Mouse (Mus musculus) layer of hippocampus, adult 9-11 months (tissue): ENCODE results near the gene Plac1.
A peak's percentile ranks its signal among the peaks of the same experiment; 100 is the strongest.

ENCODE experiments used
- DNase-seq: peaks from one replicate; pipeline ENCODE4 v3.0.0; 2022

The Plac1 gene

GRCm38 (mm10) chrX:53099951-53100350, 140.0 kb downstream of the Plac1 start:
- no peak for DNase-seq

DNA sequence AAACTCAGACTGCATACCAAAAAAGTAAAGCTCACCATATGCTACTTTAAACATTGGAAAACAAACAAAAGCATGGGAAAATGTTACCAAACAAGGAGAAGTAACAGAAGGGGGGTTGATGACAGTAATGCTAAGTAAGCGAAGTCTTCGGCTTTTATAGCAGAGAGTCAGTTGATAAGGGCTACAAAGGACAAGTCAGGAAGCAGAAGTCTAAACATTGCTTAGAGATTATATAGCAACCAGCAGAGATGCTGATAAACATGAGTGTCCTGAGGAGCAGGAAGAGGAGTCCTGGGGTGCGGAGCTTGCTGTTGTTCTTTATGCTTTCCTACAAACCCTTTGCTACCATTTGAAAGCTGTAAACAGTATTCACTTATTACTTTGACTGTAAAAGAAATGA, 140.6 kb downstream of the Plac1 start:
- no peak for DNase-seq

- DNase-seq: no peak
Measured at GRCm38 (mm10) chrX:53098293-53098692, 141.6 kb downstream of the Plac1 start.

GRCm38 (mm10) chrX:53097786-53098185, 142.1 kb downstream of the Plac1 start:
- no peak for DNase-seq

- no peak for DNase-seq
Measured at GRCm38 (mm10) chrX:53093381-53093780, 146.5 kb downstream of the Plac1 start.

- DNase-seq: no peak
Measured at GRCm38 (mm10) chrX:53088663-53089292, 151.1 kb downstream of the Plac1 start.

DNA sequence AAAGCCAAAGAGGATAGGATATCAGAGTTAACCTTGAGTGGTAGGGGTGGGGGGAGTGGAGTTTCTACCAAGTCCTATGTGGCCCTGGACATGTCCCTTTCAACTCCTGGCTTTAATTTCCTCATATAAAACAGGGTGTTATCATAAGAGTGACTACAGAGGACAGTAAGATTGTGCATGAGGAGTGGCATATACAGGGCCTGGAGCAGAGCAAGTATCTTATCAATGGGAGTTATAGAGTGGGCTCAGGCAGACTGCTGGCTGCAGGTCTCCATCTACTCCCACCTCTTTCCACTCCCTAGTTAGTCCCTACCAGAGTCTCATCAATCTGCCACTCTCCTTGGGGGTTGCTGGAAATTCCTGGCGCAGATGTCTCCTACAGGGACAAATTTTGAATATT, 152.7 kb downstream of the Plac1 start:
- DNase-seq: no peak

GRCm38 (mm10) chrX:53085559-53085958, 154.4 kb downstream of the Plac1 start:
- no peak for DNase-seq

- DNase-seq: no peak
Measured at GRCm38 (mm10) chrX:53064406-53064805, 175.5 kb downstream of the Plac1 start.

DNA sequence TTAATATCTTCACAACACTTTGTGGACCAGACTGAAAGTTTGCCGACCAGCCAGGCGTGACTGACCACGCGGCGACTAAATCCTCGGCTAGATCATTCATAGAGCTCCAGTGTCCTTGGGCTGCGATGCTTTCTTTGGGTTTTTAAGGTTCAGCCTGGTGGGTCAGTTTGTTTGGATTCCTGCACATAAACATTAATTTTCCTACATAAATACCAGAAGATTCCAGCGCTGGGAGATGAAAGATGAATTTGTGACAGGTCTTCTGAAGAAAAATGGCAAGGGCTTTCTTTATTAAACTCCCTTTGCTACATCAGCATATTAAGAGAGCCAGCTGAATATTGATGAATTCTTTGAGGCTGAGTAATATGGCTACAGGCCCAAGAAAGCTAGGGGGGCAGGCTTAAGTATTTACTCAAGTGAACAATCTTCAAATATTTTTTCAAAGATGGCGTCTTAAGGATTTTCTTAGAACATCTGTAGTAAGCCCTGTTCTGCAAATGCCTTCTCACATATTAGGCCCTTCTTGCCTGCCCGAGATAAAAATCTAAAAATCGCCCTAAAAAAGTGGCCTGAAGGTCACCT, 180.4 kb downstream of the Plac1 start:
- no peak for DNase-seq

DNA sequence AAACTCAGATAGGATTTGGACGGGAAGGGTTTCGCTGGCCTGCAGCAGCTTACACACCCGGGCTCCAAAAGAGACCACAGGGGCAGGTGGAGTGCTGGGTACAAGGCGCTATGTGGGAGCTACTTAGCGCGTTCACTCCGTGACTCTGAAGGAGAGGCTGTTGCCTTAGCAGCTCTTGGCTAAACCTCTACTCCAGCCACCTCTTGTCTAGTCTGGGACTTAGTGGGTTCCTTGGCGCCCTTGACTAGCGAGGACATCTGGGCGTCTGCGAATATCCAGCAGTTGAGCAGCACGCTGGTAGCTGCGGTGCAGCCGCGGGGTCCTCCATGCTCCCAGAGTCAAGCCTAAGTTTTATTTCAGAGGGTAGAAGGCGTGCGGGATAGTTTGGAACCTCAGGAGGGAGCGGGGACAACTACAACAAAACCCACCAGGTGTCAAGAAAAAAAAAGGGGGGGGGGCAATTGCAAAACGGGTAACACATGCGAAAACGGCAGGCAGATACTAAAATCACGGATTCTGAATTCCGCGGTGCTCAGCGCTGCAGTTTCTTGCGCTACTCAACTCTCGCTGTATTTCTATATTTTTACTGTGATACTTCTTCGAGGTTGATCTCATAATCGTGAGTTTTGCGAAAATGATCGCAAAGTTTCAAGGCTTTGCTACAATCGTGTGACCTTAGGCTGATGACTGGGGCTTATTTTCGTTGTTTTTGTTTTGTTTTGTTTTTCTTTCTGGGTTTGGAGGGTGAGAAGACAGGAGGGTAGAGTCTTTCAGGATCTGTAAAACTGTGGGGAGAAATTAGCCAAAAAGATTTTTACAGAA, 181.2 kb downstream of the Plac1 start:
- no peak for DNase-seq

DNA sequence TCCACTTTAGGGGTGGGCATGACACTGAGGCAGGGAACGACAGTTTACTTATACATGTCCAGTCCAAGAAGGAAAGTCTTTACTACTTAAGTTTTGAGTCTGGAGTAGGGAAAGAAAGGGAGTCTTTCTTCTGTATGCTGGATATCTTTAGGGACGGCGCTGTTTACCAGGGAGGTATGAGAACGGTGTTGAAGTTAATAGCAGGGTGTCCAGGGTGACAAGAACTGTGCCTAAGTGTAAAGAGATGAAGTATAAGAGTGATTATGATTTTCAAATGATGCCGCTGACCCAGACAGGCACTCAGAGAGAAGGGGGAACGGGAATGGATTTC, 182.2 kb downstream of the Plac1 start:
- DNase-seq: no peak

DNA sequence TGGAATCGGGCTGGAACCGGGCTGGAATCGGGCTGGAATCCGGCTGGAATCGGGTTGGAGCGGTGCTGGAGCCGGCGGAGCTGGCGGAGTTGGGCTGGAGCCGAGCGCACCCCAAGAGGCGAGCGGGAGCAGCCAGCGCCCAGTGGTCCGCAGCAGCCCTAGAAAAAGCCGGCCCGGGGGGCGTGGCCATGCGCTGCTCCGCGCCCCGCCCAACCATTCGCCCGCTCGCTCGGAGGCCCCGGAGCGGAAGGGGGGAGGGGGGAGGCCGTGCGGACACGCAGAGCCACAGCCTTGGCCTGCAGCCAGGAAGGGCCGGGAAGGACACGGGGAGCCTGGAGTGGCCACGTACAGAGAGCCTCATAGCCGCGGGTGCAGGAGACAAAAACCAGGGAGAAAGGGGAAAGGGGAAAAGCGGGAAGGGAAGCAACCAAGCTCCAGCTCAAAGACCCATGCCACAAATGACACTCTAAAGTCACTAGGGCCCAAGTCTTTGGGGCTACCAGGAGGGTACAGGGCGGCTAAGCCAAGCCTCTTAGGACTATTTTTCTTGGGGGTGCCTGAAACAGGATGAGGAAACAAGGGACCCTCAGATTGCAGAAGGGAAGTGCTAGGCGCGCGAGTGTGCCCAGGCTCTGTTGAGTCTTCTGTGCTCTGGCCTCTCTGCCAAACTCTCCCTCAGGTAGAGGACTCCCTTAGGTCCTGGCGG, 182.7 kb downstream of the Plac1 start:
- DNase-seq: peak; percentile 44

DNA sequence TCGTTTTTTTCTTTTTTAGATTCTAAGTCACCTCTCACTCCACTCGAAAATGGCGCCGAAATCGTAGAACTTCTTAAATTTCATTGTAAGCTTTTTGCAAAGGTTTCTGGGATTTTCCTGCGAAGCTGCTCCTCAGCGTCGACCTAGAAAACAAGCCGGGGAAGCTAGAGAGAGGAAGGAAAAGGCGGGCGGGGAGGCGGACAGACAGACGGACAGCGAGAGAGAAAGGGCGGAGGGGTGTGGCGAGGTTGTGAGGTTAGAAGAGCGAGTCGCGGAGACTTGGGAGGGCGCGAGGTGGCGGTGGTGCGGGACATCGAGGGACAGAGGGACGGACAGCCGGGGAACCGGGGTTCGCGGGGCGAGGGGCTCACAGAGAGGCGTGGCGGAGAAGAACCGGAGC, 183.3 kb downstream of the Plac1 start:
- DNase-seq: no peak

DNA sequence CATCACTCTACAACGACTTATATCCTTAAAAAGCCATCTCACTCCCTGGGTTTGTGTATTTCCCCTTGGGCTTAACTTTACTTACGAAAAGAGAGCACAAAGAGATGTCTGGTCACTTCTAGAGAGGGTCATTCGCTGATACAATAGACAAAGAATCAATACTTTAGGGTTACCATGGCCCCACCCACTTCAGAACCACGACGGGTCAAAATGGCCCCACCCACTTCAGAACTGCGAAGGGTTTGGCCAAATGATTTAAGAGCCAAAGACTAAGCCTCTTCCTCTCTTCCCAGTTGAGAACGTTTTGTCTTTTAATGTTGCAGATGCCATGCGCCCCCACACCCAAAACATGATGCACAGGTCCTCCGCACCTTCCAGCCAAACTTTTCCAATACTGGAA, 184.1 kb downstream of the Plac1 start:
- DNase-seq: no peak

GRCm38 (mm10) chrX:53053885-53054284, 186.0 kb downstream of the Plac1 start:
- DNase-seq: no peak

DNA sequence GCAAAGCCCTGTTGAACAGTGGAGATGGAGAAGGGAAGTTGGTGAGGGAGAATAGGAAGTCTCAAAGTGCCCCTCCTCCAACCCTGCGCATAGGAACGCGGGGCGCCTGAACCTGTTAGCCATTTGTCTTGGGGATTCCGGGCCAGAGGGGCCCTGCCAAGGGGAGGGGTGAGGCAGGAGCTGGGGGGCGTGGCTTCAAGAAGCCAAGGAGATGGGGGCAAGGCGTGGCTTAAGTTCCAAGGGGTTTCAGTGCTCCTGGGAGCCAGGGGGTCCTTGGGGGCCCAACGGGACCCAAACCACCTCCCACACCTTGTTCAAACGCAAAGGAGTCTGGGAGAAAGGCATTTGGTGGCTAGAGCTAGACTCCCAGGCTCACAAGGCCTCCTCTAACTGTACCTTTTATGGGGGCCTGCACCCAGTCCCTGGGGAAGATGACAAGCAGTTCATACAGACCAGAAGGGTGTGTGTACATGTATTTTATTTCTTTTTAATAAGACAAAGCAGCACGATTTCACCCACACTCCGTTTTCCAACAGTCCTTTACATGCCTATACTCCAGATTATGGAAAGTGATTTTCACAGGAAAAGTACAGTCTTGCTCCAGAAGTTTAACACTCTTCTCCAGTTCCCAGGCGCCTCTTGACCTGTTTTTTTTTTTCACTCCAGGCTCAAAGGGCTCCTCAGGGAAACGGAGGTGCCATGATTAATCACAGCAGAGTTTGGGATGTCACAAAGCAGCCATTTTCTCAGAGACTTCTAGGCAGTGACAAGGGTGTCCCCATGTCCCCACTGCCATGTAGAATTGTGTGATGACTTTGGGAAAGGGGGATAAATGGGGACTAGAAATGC, 187.0 kb downstream of the Plac1 start:
- no peak for DNase-seq

DNA sequence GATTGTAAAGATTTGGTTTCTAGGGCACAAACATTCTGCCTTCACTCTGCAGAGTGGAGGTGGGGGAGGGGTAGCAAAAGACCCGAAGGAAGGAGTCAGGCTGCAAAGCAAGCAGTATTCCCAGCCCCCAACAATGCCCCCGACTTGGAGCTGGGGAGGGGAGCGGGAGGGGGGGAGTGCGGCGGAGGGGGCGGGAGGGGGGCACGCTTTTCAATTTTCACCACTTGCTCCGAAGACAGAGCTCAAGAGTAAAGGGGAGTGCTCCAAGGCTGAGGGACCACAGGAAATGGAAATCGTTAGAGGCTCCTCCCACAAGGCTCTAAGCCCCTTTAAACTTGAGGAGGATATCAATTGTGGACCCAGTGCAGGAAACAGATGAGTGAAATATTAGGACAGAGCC, 189.6 kb downstream of the Plac1 start:
- no peak for DNase-seq

DNA sequence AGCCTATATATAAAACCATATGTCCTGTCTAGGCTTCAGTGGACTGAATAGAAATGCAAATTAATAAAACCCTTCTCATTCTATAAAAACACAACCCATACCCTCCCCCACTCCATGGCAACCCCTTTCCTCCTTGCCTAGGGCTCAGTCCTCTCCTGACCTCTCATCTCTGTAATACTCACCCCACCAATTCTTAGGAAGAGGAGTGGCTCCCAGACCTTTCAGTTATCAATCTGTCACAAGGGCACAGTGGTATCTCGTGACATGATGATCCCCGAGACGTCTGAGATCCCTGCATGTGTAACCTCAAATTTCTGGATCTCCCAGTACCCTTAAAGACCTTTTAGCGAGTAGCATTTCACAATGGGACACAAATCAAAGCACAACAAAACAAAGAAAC, 190.7 kb downstream of the Plac1 start:
- no peak for DNase-seq

DNA sequence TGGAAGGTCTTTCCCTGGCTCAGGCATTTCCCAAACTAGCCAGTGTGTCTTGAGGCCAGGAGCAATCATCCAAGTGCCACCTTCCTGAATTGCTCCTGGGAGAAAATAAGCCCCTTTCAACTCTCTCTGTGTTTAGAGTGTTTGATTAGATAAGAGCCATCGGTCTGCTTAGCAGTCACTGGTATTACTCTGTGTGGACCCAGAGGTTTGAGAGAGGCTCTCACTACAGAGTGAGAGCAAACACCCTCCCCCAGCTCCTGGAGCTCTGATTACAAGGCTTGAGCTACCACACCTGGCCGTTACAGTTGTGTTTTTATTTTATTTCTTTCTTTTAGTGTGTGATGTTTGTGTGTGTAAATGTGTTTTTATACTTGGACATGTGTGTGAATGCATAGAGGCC, 193.0 kb downstream of the Plac1 start:
- no peak for DNase-seq

DNA sequence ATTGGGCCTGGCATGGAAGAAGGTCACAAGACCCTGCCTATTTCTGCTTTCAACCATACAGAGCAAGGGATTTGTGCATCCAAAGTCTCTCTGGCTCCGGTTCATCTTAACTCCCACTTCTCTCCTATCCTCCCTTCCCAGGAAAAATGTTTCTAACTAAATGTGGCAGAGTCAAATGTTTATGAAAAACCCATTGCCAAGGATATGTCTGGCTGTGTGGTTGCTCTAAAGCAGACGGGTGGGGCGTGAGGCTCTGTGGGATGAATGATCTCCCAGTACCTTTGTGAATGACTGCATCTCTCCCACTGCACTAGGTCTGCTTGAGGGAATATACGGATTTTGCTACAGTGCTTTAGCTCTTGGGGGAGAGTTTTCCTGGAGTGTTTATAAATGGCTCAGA, 193.9 kb downstream of the Plac1 start:
- no peak for DNase-seq

DNA sequence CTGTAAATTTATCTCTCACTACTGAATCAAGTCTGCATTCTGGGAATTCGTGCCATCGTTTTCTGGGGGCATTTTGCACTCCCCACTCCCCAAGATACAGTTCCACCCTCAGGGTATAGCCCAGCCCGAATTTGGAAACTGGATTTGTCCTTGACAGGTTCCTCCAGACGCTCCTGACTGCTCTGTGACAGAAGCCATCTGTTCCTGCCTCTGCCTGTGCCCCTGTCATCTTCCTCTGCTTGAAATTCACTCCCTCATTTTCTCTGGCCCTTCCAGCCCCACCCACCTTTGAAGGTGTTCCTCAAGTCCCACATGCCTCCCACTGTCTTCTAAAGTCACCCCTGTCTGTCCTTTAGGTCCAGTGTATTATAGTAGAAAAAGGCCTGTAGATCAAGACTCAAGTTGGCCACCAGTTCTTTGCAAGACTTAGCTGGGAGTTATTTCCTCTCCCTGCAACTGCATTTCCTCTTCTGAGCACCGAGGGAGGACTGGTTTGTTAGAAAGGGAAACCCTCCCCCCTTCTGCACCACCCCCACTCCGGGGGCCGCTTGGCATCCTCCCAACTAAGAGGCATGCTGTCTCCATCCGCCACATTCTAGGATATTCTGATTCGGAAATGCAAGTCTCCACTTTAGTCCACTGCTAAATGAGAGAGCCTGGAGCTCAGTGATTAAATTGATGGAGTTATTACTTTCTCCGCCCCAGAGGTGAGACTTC, 194.6 kb downstream of the Plac1 start:
- DNase-seq: peak; percentile 10
